Mouse (Mus musculus) E14TG2a.4 (cell line): Measurements from ENCODE around the gene Lysmd1.

Experiments
- CTCF ChIP-seq: conservative IDR thresholded peaks from 2 replicates; pipeline ENCODE4 v1.5.1; 2014; ENCODE audit warnings: low read length
- NANOG ChIP-seq: IDR thresholded peaks from 2 replicates; pipeline ENCODE4 v1.6.1; 2014; ENCODE audit warnings: borderline replicate concordance, low read length, mixed read lengths

- TF ChIP-seq CTCF (no peak), NANOG (no peak)
These were observed 31.0 kb downstream of the Lysmd1 start for GRCm38 (mm10) chr3:95164840-95165239.
